Mouse (Mus musculus) lung, postnatal 0 days (tissue): ENCODE data around the gene Gm13289.
"Not testable (repeated sequence)": the region's sequence is repeated elsewhere in the genome, so short reads cannot be mapped to it uniquely, and the experiment has no call there.

ENCODE experiments used
- CTCF ChIP-seq: IDR thresholded peaks from 2 replicates; pipeline ENCODE4 v1.5.1; 2016; ENCODE audit warnings: antibody characterized with exemption, mild to moderate bottlenecking
- EP300 ChIP-seq: IDR thresholded peaks from 2 replicates; pipeline ENCODE4 v1.6.1; 2016; ENCODE audit warnings: antibody characterized with exemption, mild to moderate bottlenecking, control low read depth

DNA sequence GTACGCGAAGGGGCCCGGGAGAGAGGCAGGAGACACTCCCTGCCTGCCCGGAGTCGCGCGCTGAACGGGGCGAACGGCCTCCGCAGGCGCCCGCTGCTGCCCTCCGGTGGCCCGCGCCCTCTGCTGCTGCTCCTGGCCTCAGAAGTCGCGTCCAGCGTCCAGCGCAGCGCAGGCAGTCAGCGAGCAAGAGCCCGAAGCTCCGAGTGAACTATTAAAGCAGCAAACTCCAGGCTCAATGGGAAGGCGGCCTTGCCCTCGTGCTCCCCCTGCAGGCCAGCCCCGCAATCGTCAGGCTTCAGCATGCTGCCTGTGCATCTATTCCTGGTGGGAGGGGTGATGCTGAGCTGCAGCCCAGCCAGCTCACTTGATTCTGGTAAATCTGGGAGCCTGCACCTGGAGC lies 20.4 kb downstream of the Gm13289 start, which contains the start of gene Gm13279:
- TF ChIP-seq CTCF, EP300: not testable (repeated sequence)
